Mouse (Mus musculus) small intestine, adult 2 months (tissue): ENCODE results near the gene Enpp1.

Source experiments
- CTCF ChIP-seq: fragments of 200-500 bp; IDR thresholded peaks from 2 replicates; pipeline ENCODE4 v1.5.1; 2012; ENCODE audit warnings: low read depth, mild to moderate bottlenecking, control low read depth, inconsistent platforms, low read length, moderate library complexity, mixed read lengths; ENCODE audit not compliant: insufficient replicate concordance, insufficient read length; ENCODE audit errors: extremely low read depth
- POLR2A ChIP-seq: fragments of 200-500 bp; IDR thresholded peaks from 2 replicates; pipeline ENCODE4 v1.6.1; 2012; ENCODE audit warnings: low read depth, mild to moderate bottlenecking, control low read depth, inconsistent platforms, low read length, moderate library complexity

GRCm38 (mm10) chr10:24645169-24645568, 66.8 kb downstream of the Enpp1 start:
- TF ChIP-seq CTCF = no peak
- TF ChIP-seq POLR2A = no peak
